Mouse (Mus musculus): ENCODE results near the gene Cbr1.

DNA sequence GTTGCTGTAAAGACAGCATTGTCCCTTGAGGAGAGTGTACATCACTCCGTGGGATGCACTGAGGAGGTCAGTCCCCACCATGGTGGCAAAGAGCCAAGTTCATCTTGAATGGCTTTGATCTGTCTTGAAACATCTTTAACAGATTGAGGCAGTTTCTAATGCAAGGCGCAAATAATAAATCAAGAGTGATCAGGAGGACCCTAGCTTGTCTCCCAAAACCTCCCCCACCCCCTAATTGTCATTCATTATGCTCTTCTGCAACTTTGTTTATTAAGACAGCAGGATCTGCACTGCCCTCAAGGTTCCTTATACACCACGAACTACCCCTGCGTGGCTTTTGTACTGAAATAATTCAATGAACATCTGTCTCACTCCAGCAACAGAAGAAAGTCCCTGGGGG, at the start of gene Cbr1:
- TF ChIP-seq CTCF (IDR thresholded peaks at IDR 0.05; ENCODE audit: borderline replicate concordance, control insufficient read depth, extremely low read depth, insufficient read depth, low read length, poor library complexity) (no peak), POLR2A (IDR thresholded peaks at IDR 0.05; ENCODE audit: control insufficient read depth, extremely low read depth, insufficient read depth, low read length, poor library complexity) (no peak)

Data from thymus, adult 2 months (tissue).